Mouse (Mus musculus): ENCODE measurements around the gene St5. TPM values are rescaled to one million over a fixed set of nuclear protein-coding genes. Genes with fewer than 3 reads are reported as not detected.

The St5 gene
- 89.9 and 123 TPM in 2 replicates for polyA plus RNA-seq (2012; rRNA removed)

- peaks cover 14% of the 10 kb centered on the region for H3K4me1 ChIP-seq (ENCODE audit: control insufficient read depth, insufficient read depth, low read length)
- WGBS, result 1% methylated on average over 61 of the region's 61 CpGs
- peak; percentile 84; the same call in 1 of the 2 replicates for TF ChIP-seq POLR2A (IDR thresholded peaks at IDR 0.05; ENCODE audit: borderline replicate concordance, extremely low read depth, low read depth, low read length)
- TF ChIP-seq CTCF (IDR thresholded peaks at IDR 0.05; ENCODE audit: insufficient read depth, low read length), result no peak
- peak within 1 kb of the TSS; percentile 90 for H3K4me3 ChIP-seq (replicated peaks; ENCODE audit: extremely low read depth, low read depth, low read length)
- DNase-seq, result peak; percentile 97
Measured at GRCm38 (mm10) chr7:109703190-109704015, at the start of gene St5, which contains the start of gene Akip1. TSS of gene St5 (minus strand) at chr7:109703605. TSS of gene Akip1 (plus strand) at chr7:109703690.

GRCm38 (mm10) chr7:109752008-109752925 lies 48.9 kb upstream of the St5 start, which contains the start of gene Tmem9b:
TSS of gene Tmem9b (minus strand) at chr7:109752875.
- Histone ChIP-seq H3K4me3 (replicated peaks; ENCODE audit: extremely low read depth, low read depth, low read length) (peak within 1 kb of the TSS; percentile 95), H3K4me1 (ENCODE audit: control insufficient read depth, insufficient read depth, low read length) (peaks cover 7% of the 10 kb centered on the region)
- peak; percentile 88 for DNase-seq
- under 1% methylated on average over 74 of the region's 74 CpGs for WGBS
- TF ChIP-seq CTCF (IDR thresholded peaks at IDR 0.05; ENCODE audit: insufficient read depth, low read length), result no peak
- TF ChIP-seq POLR2A (IDR thresholded peaks at IDR 0.05; ENCODE audit: borderline replicate concordance, extremely low read depth, low read depth, low read length), result peak; percentile 62

- DNase-seq, result no peak
- H3K4me1 ChIP-seq (ENCODE audit: control insufficient read depth, insufficient read depth, low read length), result peaks cover 7% of the 10 kb centered on the region
- TF ChIP-seq POLR2A (IDR thresholded peaks at IDR 0.05; ENCODE audit: borderline replicate concordance, extremely low read depth, low read depth, low read length), result no peak
- TF ChIP-seq CTCF (IDR thresholded peaks at IDR 0.05; ENCODE audit: insufficient read depth, low read length), result no peak
- peak overlapping the region; percentile 95 for H3K4me3 ChIP-seq (replicated peaks; ENCODE audit: extremely low read depth, low read depth, low read length)
- WGBS, result 3% methylated on average over 13 of the region's 13 CpGs
Measured at GRCm38 (mm10) chr7:109751427-109752007, 48.1 kb upstream of the St5 start.

- TF ChIP-seq POLR2A (IDR thresholded peaks at IDR 0.05; ENCODE audit: borderline replicate concordance, extremely low read depth, low read depth, low read length) (no peak), CTCF (IDR thresholded peaks at IDR 0.05; ENCODE audit: insufficient read depth, low read length) (no peak)
- 16% methylated on average over 1 of the region's 1 CpGs for WGBS
- Histone ChIP-seq H3K4me3 (replicated peaks; ENCODE audit: extremely low read depth, low read depth, low read length) (no peak overlapping the region), H3K4me1 (ENCODE audit: control insufficient read depth, insufficient read depth, low read length) (peaks cover 5% of the 10 kb centered on the region)
- no peak for DNase-seq
Measured at GRCm38 (mm10) chr7:109747747-109748146, 44.3 kb upstream of the St5 start.

GRCm38 (mm10) chr7:109741703-109742102 lies 38.3 kb upstream of the St5 start:
- Histone ChIP-seq H3K4me1 (ENCODE audit: control insufficient read depth, insufficient read depth, low read length) (peaks cover 3% of the 10 kb centered on the region; the same call in 1 of the 2 replicates), H3K4me3 (replicated peaks; ENCODE audit: extremely low read depth, low read depth, low read length) (no peak overlapping the region)
- no peak for DNase-seq
- no peak for TF ChIP-seq CTCF (IDR thresholded peaks at IDR 0.05; ENCODE audit: insufficient read depth, low read length)
- no peak for TF ChIP-seq POLR2A (IDR thresholded peaks at IDR 0.05; ENCODE audit: borderline replicate concordance, extremely low read depth, low read depth, low read length)
- 81% methylated on average over 4 of the region's 4 CpGs for WGBS

- 89% methylated on average over 1 of the region's 1 CpGs for WGBS
Measured at GRCm38 (mm10) chr7:109741060-109741459, 37.7 kb upstream of the St5 start.

GRCm38 (mm10) chr7:109739822-109740370 lies 36.5 kb upstream of the St5 start:
- DNase-seq, result no peak
- Histone ChIP-seq H3K4me1 (ENCODE audit: control insufficient read depth, insufficient read depth, low read length) (peaks cover 3% of the 10 kb centered on the region; the same call in 1 of the 2 replicates), H3K4me3 (replicated peaks; ENCODE audit: extremely low read depth, low read depth, low read length) (no peak overlapping the region)
- TF ChIP-seq POLR2A (IDR thresholded peaks at IDR 0.05; ENCODE audit: borderline replicate concordance, extremely low read depth, low read depth, low read length) (no peak), CTCF (IDR thresholded peaks at IDR 0.05; ENCODE audit: insufficient read depth, low read length) (no peak)
- WGBS, result 32% methylated on average over 5 of the region's 5 CpGs

More at GRCm38 (mm10) chr7:109741060-109741459, 37.7 kb upstream of the St5 start:
- no peak for DNase-seq
- TF ChIP-seq POLR2A (IDR thresholded peaks at IDR 0.05; ENCODE audit: borderline replicate concordance, extremely low read depth, low read depth, low read length) (no peak), CTCF (IDR thresholded peaks at IDR 0.05; ENCODE audit: insufficient read depth, low read length) (no peak)
- no peak overlapping the region for H3K4me3 ChIP-seq (replicated peaks; ENCODE audit: extremely low read depth, low read depth, low read length)
- peaks cover 3% of the 10 kb centered on the region; the same call in 1 of the 2 replicates for H3K4me1 ChIP-seq (ENCODE audit: control insufficient read depth, insufficient read depth, low read length)

- 66% methylated on average over 4 of the region's 4 CpGs for WGBS
- no peak for TF ChIP-seq POLR2A (IDR thresholded peaks at IDR 0.05; ENCODE audit: borderline replicate concordance, extremely low read depth, low read depth, low read length)
- TF ChIP-seq CTCF (IDR thresholded peaks at IDR 0.05; ENCODE audit: insufficient read depth, low read length), result no peak
- Histone ChIP-seq H3K4me1 (ENCODE audit: control insufficient read depth, insufficient read depth, low read length) (no peaks in the 10 kb centered on the region; the same call in 1 of the 2 replicates), H3K4me3 (replicated peaks; ENCODE audit: extremely low read depth, low read depth, low read length) (no peak overlapping the region)
- DNase-seq, result no peak
Measured at GRCm38 (mm10) chr7:109734806-109735205, 31.4 kb upstream of the St5 start.
